Mouse (Mus musculus): ENCODE measurements at regions not wholly inside any gene's neighbourhood (a gene's known extent, or its start where the extent isn't known, plus 50 kb on each side); places are given as distances from the start of the nearest gene placed in this dataset.
"Not testable (repeated sequence)": the region's sequence is repeated elsewhere in the genome, so short reads cannot be mapped to it uniquely, and the experiment has no call there.

DNA sequence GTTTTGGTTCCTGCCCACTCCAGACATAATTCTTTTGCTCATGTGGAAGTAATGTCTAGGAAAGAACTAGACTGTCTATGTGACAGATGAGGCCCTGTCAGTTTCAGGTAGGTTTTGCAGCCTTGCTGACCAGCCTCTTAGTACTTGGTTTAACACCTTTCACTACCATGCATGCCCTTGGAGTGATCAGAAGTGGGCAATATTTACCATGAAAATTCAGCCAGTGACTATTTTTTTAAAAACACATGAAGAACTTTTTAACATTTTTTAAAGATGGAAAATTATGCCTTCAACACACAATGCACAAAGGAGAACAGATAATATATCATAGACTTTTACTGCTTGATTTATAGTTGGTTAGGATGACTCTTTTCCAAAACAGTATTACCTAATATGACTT is 58.1 kb downstream of the Cox7c start:
- no peak for DNase-seq (ENCODE audit: low spot score in 2 of 2)

DNA sequence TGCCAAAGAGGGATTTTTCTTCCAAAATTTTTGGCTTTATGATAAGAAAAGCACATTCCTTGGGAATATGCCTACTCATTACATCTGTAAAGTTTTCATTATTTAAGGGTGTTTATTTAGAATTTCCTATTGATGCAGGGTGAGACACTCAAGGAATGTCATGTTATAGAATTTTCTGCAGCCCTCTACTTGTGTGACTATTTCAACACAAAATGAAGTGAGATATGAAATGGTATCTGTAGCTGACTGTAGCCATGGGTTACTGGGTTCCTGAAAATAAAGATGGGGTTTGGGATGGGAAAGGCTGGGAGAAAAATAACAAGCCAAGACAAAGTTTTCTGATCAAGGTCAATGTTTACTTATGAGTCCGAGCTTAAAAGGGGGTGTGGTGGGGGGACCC is 64.6 kb downstream of the Cox7c start:
- DNase-seq (ENCODE audit: low spot score in 2 of 2), result no peak

DNA sequence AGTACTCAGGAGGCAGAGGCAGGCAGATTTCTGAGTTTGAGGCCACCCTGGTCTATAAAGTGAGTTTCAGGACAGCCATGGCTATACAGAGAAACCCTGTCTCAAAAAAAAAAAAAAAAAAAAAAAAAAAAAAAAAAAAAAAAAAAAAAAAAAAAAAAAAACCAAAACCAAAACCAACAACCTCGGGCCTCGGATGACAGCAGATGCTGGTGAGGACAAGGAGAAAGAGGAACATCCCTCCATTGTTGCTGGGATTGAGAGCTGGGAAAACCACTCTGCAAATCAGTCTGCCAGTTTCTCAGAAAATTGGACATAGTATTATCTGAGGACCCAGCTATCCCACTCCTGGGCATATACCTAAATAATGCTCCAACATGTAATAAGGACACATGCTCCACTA is 82.7 kb downstream of the Cox7c start:
- not testable (repeated sequence) for DNase-seq (ENCODE audit: low spot score in 2 of 2)

DNA sequence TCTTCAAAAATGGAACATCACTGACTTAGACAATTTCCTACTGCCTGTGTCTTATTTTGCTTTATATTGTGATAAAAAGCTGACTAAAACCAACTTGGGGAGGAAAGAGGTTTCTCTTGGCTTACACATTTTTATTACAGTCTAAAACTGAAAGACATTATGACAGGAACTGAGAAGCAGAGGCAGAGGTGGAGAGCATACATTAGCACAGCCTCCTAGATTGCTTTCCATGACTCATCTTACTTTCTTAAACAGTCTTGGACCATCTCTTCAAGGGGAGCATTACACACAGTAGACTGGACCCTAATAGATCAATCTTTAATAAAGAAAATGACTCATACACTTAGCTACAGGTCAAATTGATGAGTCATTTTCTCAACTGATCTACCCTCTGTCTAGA is 91.4 kb downstream of the Cox7c start:
- DNase-seq (ENCODE audit: low spot score in 2 of 2), result no peak

DNA sequence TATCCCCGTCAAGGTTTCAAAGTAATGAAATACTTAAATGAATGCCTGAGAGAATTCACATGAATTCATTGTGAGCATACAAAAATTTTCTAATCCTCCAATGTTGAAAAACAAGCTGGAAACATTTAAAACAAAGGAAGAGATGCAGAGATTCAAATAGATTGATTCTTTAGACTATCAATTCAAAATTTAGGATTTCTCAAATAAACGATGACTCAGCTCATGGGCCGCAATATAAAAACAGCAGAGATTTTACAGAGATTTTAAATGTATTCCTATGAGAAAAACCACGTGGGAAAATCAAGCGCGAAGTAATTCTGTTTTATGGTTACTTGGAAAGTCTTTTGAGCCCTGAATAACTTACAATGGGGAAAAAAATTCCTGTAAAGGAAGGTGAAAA is 93.8 kb downstream of the Cox7c start:
- no peak for DNase-seq (ENCODE audit: low spot score in 2 of 2)

DNA sequence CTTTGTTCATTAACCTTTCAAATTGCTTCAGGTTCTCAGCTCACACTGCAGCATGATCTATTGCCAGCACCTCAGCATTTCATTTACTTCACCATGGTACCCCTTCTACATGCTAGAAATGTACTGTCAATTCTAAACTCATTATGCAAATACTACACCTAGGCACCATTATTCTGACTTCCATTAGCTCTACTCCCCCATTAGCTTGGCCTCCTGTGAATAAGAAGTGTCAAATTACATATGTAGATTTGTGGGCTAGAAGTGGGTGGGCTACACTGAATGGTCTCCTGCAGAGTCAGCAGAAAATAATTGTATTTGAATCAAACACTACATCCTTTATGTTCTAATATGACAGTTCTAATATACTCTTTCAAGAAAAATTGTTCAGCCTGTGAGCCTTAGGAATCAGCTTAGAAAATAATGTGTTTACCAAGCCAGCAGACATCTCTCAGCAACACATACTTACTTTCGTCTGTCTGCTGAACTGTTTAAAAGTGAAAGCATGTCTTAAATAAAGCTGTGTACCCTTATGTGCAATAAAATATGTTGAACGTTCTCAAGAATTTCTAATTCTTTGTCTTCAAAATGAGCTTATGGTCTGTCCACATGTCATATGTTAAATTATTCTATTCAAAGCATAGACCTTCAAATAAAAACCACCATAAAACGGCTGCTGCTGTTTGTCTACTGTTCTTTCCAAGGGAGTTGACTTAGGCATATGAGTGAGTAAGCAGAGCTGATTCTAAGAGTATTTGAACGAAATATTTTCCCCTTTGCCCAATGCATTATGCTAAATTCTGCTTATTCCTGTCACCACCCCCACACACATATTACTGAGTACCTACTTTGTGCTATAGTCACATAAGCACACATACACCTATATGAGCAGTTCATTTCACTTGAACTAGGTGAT is 119.6 kb downstream of the Cox7c start:
- peak in 1 of 2 experiments; percentile 4 for DNase-seq (ENCODE audit: low spot score in 2 of 2)

DNA sequence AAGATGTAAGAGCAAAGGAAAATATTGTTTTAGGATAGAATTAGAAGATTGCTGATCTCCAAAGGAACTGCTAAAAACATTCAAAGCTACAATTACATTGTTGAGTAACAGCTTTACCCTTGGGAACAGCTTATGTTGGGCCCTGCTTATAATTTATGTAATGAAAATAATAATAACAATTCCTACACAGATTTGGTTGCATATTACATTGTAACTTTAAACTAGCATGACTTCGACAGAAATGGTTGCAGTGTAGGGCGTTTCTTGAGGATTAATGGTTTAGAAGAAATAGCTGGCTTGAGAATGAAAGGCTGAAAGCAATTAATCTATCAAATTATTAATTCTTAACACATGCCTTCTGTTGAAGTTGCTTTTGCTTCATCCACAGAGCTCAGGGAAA is 120.4 kb downstream of the Cox7c start:
- DNase-seq (ENCODE audit: low spot score in 2 of 2), result no peak

DNA sequence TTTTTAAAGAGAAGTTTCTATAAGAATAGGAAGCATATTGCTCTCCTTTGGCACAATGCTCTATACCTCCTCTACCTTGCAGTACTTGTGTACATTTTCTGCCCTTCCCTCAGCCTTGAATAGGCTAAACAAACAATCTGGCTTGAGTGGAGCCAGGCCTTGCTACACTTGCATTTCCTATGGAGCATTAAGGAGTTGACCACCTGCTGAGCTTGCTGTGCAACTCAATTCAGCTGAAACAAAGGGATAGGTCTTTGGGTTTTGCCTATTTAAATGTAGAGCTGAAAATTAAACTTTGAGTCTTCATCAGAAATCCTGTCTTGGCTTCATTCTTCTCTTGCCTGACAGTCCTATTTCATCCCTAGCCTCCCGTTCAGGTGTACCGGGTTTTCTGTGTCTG is 124.0 kb downstream of the Cox7c start:
- DNase-seq (ENCODE audit: low spot score in 2 of 2), result no peak

DNA sequence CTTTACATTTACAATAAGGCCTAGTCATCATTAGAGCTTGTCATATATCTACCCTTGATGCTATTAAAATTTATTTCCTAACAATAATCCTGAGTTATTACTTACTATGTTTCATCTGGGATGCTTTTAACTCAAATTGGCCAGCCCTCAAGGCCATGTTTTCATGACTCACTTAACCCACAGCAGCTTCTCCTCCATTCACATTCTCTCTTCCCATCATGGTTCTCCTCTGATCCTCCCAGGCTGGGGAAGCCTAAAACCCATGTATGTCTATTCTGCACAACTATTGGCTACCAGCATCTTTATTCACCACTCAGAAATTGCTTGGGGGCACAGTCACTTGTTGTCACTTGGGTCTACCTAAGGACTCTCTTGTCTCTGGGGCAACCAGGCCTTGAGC is 144.9 kb downstream of the Cox7c start:
- DNase-seq (ENCODE audit: low spot score in 2 of 2), result no peak

DNA sequence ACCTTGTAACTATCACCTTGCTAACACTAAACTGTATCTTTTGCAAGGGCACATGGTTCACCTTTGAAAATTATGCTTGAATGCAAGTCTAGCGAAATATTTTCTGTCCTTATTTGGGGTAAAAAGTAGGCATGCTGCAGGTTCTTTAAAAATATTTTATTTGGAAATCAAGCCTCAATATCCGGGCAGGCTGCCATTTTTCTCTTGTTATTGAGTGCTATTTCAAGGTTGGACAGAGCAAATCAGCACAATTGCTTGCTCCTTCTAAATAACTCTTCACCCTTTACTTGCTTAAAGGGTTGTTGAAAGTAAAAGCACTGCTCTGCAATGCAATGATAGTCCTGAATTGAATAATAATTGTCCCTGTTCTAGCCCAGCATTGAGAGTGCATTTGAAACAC is 149.0 kb downstream of the Cox7c start:
- DNase-seq (ENCODE audit: low spot score in 2 of 2), result no peak

DNA sequence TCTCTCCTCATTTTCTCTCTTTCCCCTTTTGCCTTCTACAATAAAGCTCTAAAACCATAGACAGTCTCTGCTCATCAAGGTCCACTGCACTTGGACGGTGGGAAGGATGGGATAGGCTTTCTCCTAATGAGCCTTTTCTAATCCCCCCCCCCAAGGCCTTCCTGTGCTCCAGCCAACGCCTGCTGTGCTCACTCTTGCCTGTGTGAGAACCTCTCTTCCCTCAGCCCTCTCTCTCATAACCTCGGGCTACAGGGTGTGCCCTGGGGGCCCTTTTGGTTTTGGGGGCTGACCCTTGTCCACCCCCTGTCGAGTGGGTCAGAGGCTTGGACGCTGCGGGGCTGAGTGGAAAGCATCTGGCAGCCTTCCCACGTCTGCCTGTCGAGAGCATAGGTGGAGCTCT is 151.6 kb downstream of the Cox7c start:
- DNase-seq (ENCODE audit: low spot score in 2 of 2), result no peak

DNA sequence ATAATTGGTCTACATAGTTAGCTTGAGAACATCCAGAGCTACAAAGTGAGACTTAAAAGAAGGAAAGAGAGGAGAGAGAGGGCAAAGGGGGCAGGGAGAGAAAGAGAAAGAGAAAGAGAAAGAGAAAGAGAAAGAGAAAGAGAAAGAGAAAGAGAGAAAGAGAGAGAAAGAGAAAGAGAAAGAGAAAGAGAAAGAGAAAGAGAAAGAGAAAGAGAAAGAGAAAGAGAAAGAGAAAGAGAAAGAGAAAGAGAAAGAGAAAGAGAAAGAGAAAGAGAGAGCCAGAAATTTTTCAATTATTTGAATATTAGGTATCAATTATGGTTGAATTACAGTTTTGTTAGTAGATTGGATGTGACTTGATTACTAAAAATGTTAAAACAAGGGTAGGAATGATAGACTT is 156.9 kb downstream of the Cox7c start:
- not testable (repeated sequence) for DNase-seq (ENCODE audit: low spot score in 2 of 2)

DNA sequence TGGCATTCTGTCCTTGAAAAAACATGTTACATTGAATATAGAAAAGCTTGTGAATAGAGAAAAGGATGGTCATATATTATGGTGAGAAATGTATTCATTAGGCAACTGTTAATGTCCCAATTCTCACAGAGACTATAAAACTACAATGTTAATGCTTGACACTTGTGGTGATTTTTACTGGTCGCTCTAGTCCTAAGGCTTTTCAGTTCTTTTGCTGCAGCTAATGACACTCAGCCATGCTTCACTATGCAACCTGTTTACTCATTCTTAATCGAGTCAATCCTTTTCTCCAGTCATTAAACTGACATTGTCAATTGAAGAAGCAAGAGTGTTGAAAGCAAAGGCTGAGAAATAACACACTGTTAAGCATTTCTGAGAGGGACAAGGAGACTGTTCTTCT is 163.9 kb downstream of the Cox7c start:
- DNase-seq (ENCODE audit: low spot score in 2 of 2), result no peak

DNA sequence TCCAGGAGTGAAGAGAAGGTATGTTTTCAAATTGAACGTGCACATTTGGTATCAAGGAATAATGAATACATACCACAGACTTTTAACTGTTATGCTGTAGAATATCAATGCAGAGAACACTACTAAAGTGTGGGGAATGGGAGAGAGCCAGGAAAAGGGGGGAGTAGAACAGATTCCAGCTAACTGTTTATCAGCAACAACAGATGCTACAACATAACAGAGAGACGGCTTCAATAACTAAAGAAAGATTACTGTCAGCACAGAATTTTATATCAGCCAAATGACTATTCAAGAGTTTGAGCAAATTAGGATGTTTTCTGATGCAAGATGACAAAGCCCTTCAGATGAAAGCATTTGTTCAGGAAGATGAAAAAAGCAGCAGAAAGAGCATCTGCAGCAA is 183.0 kb downstream of the Cox7c start:
- DNase-seq (ENCODE audit: low spot score in 2 of 2), result peak; percentile 13 to 58

DNA sequence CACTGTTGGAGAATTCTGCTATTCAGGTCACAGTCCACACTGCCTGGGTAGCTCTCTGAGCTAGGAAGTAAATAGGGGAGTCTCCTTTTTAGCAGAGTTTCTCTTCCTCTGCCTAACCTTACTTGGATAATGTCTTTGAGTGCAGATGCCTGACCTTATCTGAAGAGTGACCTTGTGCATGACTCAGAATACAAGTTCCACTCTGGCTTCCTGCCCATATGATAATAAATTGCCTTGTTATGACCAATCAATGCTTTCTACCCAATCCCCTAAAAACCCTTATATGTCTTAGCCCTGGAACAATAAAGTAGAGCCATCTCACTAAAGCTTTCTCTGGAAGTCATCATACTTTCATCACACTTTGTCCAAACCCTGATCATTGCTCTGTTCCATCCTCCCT is 198.4 kb downstream of the Cox7c start:
- DNase-seq (ENCODE audit: low spot score in 2 of 2), result no peak

DNA sequence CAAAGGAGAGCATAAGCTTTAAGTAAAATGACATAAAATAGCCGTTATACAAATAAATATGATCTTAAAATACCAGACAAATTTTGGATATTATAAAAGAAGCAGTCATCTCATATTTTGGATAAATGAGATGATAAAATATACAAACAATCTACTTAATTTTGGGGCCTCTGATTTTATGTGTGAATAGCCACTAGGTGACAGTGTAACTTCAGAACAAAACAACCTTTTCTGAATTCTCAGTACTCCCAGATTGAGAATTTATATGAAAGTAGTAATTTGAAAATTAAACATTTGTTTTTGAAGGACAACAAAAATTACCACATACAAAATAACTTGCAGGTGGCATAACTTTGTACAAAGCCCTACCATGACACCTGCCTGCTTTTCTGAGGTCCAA is 216.8 kb downstream of the Cox7c start:
- DNase-seq (ENCODE audit: low spot score in 2 of 2), result no peak
